Mouse (Mus musculus): ENCODE results near the gene Mrtfa. TPM values are rescaled to one million over a fixed set of nuclear protein-coding genes. Genes with fewer than 3 reads are reported as not detected.

Mrtfa gene
- polyA plus RNA-seq, 1 experiment from 2014 or later: 21.8 TPM

Other genes starting within 250 kb of the Mrtfa start
- 158 and 162 TPM in 2 replicates for gene Adsl, start 242.3 kb downstream of the Mrtfa start, polyA plus RNA-seq (2014; fragmentation: Nextera tagmentation; extraction: Ambion mirVana)
- gene Sgsm3, start 213.0 kb downstream of the Mrtfa start, polyA plus RNA-seq (2014; fragmentation: Nextera tagmentation; extraction: Ambion mirVana): 22.3 and 26.8 TPM in 2 replicates
- gene Mchr1, start 44.7 kb upstream of the Mrtfa start, polyA plus RNA-seq (2014; fragmentation: Nextera tagmentation; extraction: Ambion mirVana): 0.44 and 0.74 TPM in 2 replicates
- gene Slc25a17, start 170.1 kb upstream of the Mrtfa start, polyA plus RNA-seq (2014; fragmentation: Nextera tagmentation; extraction: Ambion mirVana): 110 and 118 TPM in 2 replicates
- 196 and 205 TPM in 2 replicates for gene St13, start 209.3 kb upstream of the Mrtfa start, polyA plus RNA-seq (2014; fragmentation: Nextera tagmentation; extraction: Ambion mirVana)
- gene Xpnpep3, start 209.4 kb upstream of the Mrtfa start, polyA plus RNA-seq (2014; fragmentation: Nextera tagmentation; extraction: Ambion mirVana): 6.0 and 7.0 TPM in 2 replicates
- gene Dnajb7, start 217.5 kb upstream of the Mrtfa start, polyA plus RNA-seq (2014; fragmentation: Nextera tagmentation; extraction: Ambion mirVana): 0.74 and 1.0 TPM in 2 replicates